Mouse (Mus musculus): ENCODE data around the gene Ube2q2.

DNA sequence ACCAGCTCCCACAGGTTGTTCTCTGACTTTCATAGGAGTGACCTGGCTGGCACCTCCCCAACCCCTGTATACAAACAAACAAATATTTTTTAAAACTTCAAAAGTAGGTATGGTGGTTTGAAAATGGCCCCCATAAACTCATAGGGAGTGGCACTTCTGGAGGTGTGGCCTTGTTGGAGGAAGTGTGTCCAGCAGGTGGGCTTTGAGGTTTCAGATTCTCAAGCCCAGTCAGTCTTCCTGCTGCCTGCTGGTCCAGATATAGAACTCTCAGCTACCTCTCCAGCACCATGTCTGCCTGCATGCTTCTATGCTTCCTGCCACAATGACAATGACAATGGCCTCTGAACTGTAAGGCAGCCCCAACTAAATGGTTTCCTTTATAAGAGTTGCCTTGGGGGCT, 16.8 kb upstream of the Ube2q2 start:
- no peak for TF ChIP-seq CTCF (IDR thresholded peaks at IDR 0.05; ENCODE audit: low read depth, low read length)
- TF ChIP-seq POLR2A (IDR thresholded peaks at IDR 0.05; ENCODE audit: extremely low read depth, insufficient read depth, low read length): no peak

Data from liver, adult 2 months (tissue).